Mouse (Mus musculus): ENCODE data around the gene Smpd1.

GRCm38 (mm10) chr7:105572949-105573348 lies 18.8 kb downstream of the Smpd1 start:
- TF ChIP-seq CTCF (conservative IDR thresholded peaks at IDR 0.05; ENCODE audit: low read length) (no peak), NANOG (IDR thresholded peaks at IDR 0.05; ENCODE audit: borderline replicate concordance, low read length) (no peak)

Data from E14TG2a.4 (cell line).